Mouse (Mus musculus): ENCODE data around the gene Arhgef3. TPM values are rescaled to one million over a fixed set of nuclear protein-coding genes. Genes with fewer than 3 reads are reported as not detected.

Gene Arhgef3
- polyA plus RNA-seq, 1 experiment = 17.0 TPM

- WGBS = 85% methylated on average over 5 of the region's 5 CpGs
- Histone ChIP-seq H3K36me3 (ENCODE audit: control insufficient read depth, insufficient read depth, low read length) (no peaks in the 10 kb centered on the region), H3K27me3 (ENCODE audit: control insufficient read depth, insufficient read depth, low read length) (no peaks in the 10 kb centered on the region), H3K4me3 (ENCODE audit: control insufficient read depth, insufficient read depth, low read length) (no peak overlapping the region), H3K27ac (ENCODE audit: control insufficient read depth, insufficient read depth, low read length) (peak overlapping the region; percentile 74), H3K4me1 (replicated peaks; ENCODE audit: control insufficient read depth, insufficient read depth, low read length) (peaks cover 14% of the 10 kb centered on the region)
- TF ChIP-seq POLR2A (IDR thresholded peaks at IDR 0.05; ENCODE audit: control insufficient read depth, extremely low read depth, insufficient read depth, low read length, poor library complexity) (no peak), CTCF (IDR thresholded peaks at IDR 0.05; ENCODE audit: borderline replicate concordance, control insufficient read depth, extremely low read depth, insufficient read depth, low read length, poor library complexity) (no peak)
- no peak for DNase-seq
These were observed 261.5 kb downstream of the Arhgef3 start for GRCm38 (mm10) chr14:27376115-27376648.

GRCm38 (mm10) chr14:27378669-27379068, 264.0 kb downstream of the Arhgef3 start:
- Histone ChIP-seq H3K4me3 (ENCODE audit: control insufficient read depth, insufficient read depth, low read length) (no peak overlapping the region), H3K4me1 (replicated peaks; ENCODE audit: control insufficient read depth, insufficient read depth, low read length) (peaks cover 17% of the 10 kb centered on the region), H3K27me3 (ENCODE audit: control insufficient read depth, insufficient read depth, low read length) (no peaks in the 10 kb centered on the region), H3K27ac (ENCODE audit: control insufficient read depth, insufficient read depth, low read length) (no peak overlapping the region), H3K36me3 (ENCODE audit: control insufficient read depth, insufficient read depth, low read length) (no peaks in the 10 kb centered on the region)
- no peak for TF ChIP-seq CTCF (IDR thresholded peaks at IDR 0.05; ENCODE audit: borderline replicate concordance, control insufficient read depth, extremely low read depth, insufficient read depth, low read length, poor library complexity)
- WGBS = 93% methylated on average over 7 of the region's 7 CpGs
- DNase-seq = no peak

- TF ChIP-seq POLR2A (IDR thresholded peaks at IDR 0.05; ENCODE audit: control insufficient read depth, extremely low read depth, insufficient read depth, low read length, poor library complexity) (no peak), CTCF (IDR thresholded peaks at IDR 0.05; ENCODE audit: borderline replicate concordance, control insufficient read depth, extremely low read depth, insufficient read depth, low read length, poor library complexity) (no peak)
- H3K36me3 ChIP-seq (ENCODE audit: control insufficient read depth, insufficient read depth, low read length) = no peaks in the 10 kb centered on the region
- no peaks in the 10 kb centered on the region for H3K27me3 ChIP-seq (ENCODE audit: control insufficient read depth, insufficient read depth, low read length)
- 21% methylated on average over 12 of the region's 12 CpGs for WGBS
- DNase-seq = no peak
- H3K27ac ChIP-seq (ENCODE audit: control insufficient read depth, insufficient read depth, low read length) = no peak overlapping the region
- peaks cover 19% of the 10 kb centered on the region for H3K4me1 ChIP-seq (replicated peaks; ENCODE audit: control insufficient read depth, insufficient read depth, low read length)
- H3K4me3 ChIP-seq (ENCODE audit: control insufficient read depth, insufficient read depth, low read length) = peak overlapping the region; percentile 10
These were observed 264.7 kb downstream of the Arhgef3 start for GRCm38 (mm10) chr14:27379404-27379803.

GRCm38 (mm10) chr14:27381459-27381858, 266.8 kb downstream of the Arhgef3 start:
- TF ChIP-seq POLR2A (IDR thresholded peaks at IDR 0.05; ENCODE audit: control insufficient read depth, extremely low read depth, insufficient read depth, low read length, poor library complexity) (no peak), CTCF (IDR thresholded peaks at IDR 0.05; ENCODE audit: borderline replicate concordance, control insufficient read depth, extremely low read depth, insufficient read depth, low read length, poor library complexity) (no peak)
- Histone ChIP-seq H3K27ac (ENCODE audit: control insufficient read depth, insufficient read depth, low read length) (no peak overlapping the region), H3K4me1 (replicated peaks; ENCODE audit: control insufficient read depth, insufficient read depth, low read length) (peaks cover 16% of the 10 kb centered on the region), H3K27me3 (ENCODE audit: control insufficient read depth, insufficient read depth, low read length) (no peaks in the 10 kb centered on the region), H3K4me3 (ENCODE audit: control insufficient read depth, insufficient read depth, low read length) (no peak overlapping the region), H3K36me3 (ENCODE audit: control insufficient read depth, insufficient read depth, low read length) (no peaks in the 10 kb centered on the region)
- DNase-seq = no peak
- 63% methylated on average over 7 of the region's 7 CpGs for WGBS

- H3K27me3 ChIP-seq (ENCODE audit: control insufficient read depth, insufficient read depth, low read length) = no peaks in the 10 kb centered on the region
- 90% methylated on average over 5 of the region's 5 CpGs for WGBS
- H3K4me1 ChIP-seq (replicated peaks; ENCODE audit: control insufficient read depth, insufficient read depth, low read length) = peaks cover 16% of the 10 kb centered on the region
- no peaks in the 10 kb centered on the region for H3K36me3 ChIP-seq (ENCODE audit: control insufficient read depth, insufficient read depth, low read length)
- DNase-seq = no peak
- H3K4me3 ChIP-seq (ENCODE audit: control insufficient read depth, insufficient read depth, low read length) = no peak overlapping the region
- TF ChIP-seq POLR2A (IDR thresholded peaks at IDR 0.05; ENCODE audit: control insufficient read depth, extremely low read depth, insufficient read depth, low read length, poor library complexity) (no peak), CTCF (IDR thresholded peaks at IDR 0.05; ENCODE audit: borderline replicate concordance, control insufficient read depth, extremely low read depth, insufficient read depth, low read length, poor library complexity) (no peak)
- H3K27ac ChIP-seq (ENCODE audit: control insufficient read depth, insufficient read depth, low read length) = no peak overlapping the region
These were observed 268.7 kb downstream of the Arhgef3 start for GRCm38 (mm10) chr14:27383321-27383830.

- Histone ChIP-seq H3K4me3 (ENCODE audit: control insufficient read depth, insufficient read depth, low read length) (no peak overlapping the region), H3K36me3 (ENCODE audit: control insufficient read depth, insufficient read depth, low read length) (no peaks in the 10 kb centered on the region), H3K27ac (ENCODE audit: control insufficient read depth, insufficient read depth, low read length) (no peak overlapping the region), H3K4me1 (replicated peaks; ENCODE audit: control insufficient read depth, insufficient read depth, low read length) (peaks cover 12% of the 10 kb centered on the region), H3K27me3 (ENCODE audit: control insufficient read depth, insufficient read depth, low read length) (no peaks in the 10 kb centered on the region)
- TF ChIP-seq CTCF (IDR thresholded peaks at IDR 0.05; ENCODE audit: borderline replicate concordance, control insufficient read depth, extremely low read depth, insufficient read depth, low read length, poor library complexity) (no peak), POLR2A (IDR thresholded peaks at IDR 0.05; ENCODE audit: control insufficient read depth, extremely low read depth, insufficient read depth, low read length, poor library complexity) (no peak)
- no peak for DNase-seq
- 55% methylated on average over 4 of the region's 4 CpGs for WGBS
These were observed 269.4 kb downstream of the Arhgef3 start for GRCm38 (mm10) chr14:27384143-27384542.

- H3K27ac ChIP-seq (ENCODE audit: control insufficient read depth, insufficient read depth, low read length) = no peak overlapping the region
- H3K36me3 ChIP-seq (ENCODE audit: control insufficient read depth, insufficient read depth, low read length) = no peaks in the 10 kb centered on the region
- H3K4me3 ChIP-seq (ENCODE audit: control insufficient read depth, insufficient read depth, low read length) = no peak overlapping the region
- DNase-seq = no peak
- TF ChIP-seq CTCF (IDR thresholded peaks at IDR 0.05; ENCODE audit: borderline replicate concordance, control insufficient read depth, extremely low read depth, insufficient read depth, low read length, poor library complexity) (no peak), POLR2A (IDR thresholded peaks at IDR 0.05; ENCODE audit: control insufficient read depth, extremely low read depth, insufficient read depth, low read length, poor library complexity) (no peak)
- H3K27me3 ChIP-seq (ENCODE audit: control insufficient read depth, insufficient read depth, low read length) = no peaks in the 10 kb centered on the region
- H3K4me1 ChIP-seq (replicated peaks; ENCODE audit: control insufficient read depth, insufficient read depth, low read length) = peaks cover 13% of the 10 kb centered on the region
These were observed 273.9 kb downstream of the Arhgef3 start for GRCm38 (mm10) chr14:27388616-27389015.

Data from thymus, adult 2 months (tissue).